Mouse (Mus musculus) olfactory bulb, adult 2 months (tissue): Measurements from ENCODE around the gene Slc9a7.

Source experiments
- CTCF ChIP-seq: fragments of 200-500 bp; IDR thresholded peaks from 2 replicates; pipeline ENCODE4 v1.5.1; 2012; ENCODE audit warnings: low read depth, mild to moderate bottlenecking, low read length, moderate library complexity; ENCODE audit not compliant: insufficient read depth
- POLR2A ChIP-seq: fragments of 200-500 bp; IDR thresholded peaks from 2 replicates; pipeline ENCODE4 v1.6.1; 2012; ENCODE audit warnings: mild to moderate bottlenecking, low read depth, low read length, moderate library complexity; ENCODE audit not compliant: insufficient read depth

DNA sequence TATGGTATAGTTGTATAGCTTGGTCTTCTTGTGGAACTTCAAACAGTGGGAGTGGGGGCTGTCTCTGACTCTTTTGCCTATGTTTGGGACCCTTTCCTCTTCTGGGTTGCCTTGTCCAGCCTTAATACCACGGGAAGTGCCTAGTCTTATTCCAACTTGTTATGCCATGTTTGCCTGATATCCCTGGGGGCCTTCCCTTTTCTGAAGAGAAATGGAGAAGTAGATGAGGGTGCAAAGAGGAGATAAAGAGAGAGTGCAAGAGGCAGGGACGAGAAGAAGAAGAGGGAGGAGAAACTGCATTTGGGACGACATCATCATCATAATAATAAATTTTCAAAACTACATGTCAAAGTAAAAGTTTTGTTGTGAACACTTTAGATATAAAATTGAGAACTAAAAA is 21.6 kb downstream of the Slc9a7 start:
- no peak for TF ChIP-seq CTCF
- TF ChIP-seq POLR2A: no peak
